Mouse (Mus musculus): ENCODE measurements around the gene Gm21776.
"Not testable (repeated sequence)": the region's sequence is repeated elsewhere in the genome, so short reads cannot be mapped to it uniquely, and the experiment has no call there.

Gm21776 gene

DNA sequence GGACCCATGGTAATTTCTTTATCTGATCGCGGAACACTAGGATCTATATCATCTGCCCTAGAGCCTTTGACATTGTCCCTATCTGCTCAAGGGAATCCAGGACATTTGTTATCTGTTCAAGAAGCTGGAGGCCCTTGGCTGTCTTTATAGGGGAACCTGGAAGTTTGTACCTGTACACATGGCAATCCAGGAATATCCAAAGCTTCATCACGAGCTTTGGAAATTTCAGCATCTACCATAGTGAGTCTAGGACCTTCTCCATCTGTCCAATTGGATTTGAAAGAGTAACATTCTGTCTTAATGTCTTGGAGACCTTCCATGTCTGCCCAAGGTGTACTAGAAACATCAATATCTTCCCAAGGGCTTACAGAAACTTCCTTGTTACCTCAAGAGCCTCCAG, at the start of gene Gm21776:
Gene Gm21776, plus strand, starts transcription at position 301 of the 400 bp plus-strand sequence.
- DNase-seq (ENCODE audit: low spot score in 2 of 2): not testable (repeated sequence)

All from frontal cortex, postnatal 14 days (tissue).